In the genomic region with DNA sequence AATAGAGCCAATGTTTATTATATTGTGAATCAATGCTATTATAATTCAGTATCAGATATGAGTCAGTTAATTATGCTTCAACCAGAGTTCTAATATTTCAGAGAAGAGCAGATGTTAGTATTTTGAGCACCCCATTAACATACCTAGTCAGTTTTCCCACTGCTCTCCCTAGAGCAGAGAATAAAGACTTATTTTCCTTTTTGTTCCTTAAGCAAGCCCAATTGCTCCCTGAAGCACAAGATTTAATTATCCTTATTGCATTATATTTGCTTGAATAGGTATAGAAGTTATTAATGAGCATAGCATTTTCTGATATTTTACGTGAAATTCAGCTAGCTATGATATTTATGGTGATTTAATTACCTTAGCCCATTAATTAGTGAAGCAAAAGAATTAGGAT, we compare ENCODE assay signal across 35 mouse cellular contexts.
"Had no signal": no experiment of that assay in that cellular context is flagged by ENCODE, and none has a peak within 500 bp of the region (broad histone marks: within the 10 kb centered on the region; RNA-seq: fewer than 3 reads in every experiment).

No protein-coding gene starts in this region.

- DNase-seq: heart, postnatal 10 days; heart, postnatal 14 days; heart, postnatal 36 days; heart, postnatal 4 days; kidney, adult 11 months; kidney, adult 18-20 months; kidney, adult 2 months; kidney, adult 8-10 months; kidney, adult 9 months; kidney, postnatal 10 days; kidney, postnatal 14 days; kidney, postnatal 25 days; kidney, postnatal 36 days; kidney, postnatal 4 days; layer of hippocampus, adult 9-11 months; layer of hippocampus, postnatal 36 days had no signal

- H3K27me3 ChIP-seq: heart, embryonic 12.5 days; heart, embryonic 13.5 days; heart, embryonic 15.5 days; hindbrain, embryonic 12.5 days; hindbrain, embryonic 13.5 days; hindbrain, embryonic 15.5 days; intestine, embryonic 15.5 days; kidney, embryonic 15.5 days had no signal

- ATAC-seq: hindbrain, embryonic 16.5 days; hindbrain, postnatal 0 days; inflammation-experienced regulatory T-cells, adult 6 months; intestine, embryonic 15.5 days; intestine, embryonic 16.5 days; intestine, postnatal 0 days had no signal

- H3K9ac ChIP-seq: heart, embryonic 12.5 days; heart, embryonic 13.5 days; heart, embryonic 15.5 days; hindbrain, embryonic 12.5 days; hindbrain, embryonic 13.5 days; hindbrain, embryonic 14.5 days; hindbrain, embryonic 15.5 days; intestine, embryonic 15.5 days; kidney, embryonic 15.5 days had no signal

- H3K4me1 ChIP-seq: heart, embryonic 10.5 days; heart, embryonic 12.5 days; heart, embryonic 13.5 days; heart, embryonic 15.5 days; hindbrain, embryonic 10.5 days; hindbrain, embryonic 12.5 days; hindbrain, embryonic 13.5 days; hindbrain, embryonic 15.5 days; intestine, embryonic 15.5 days; kidney, embryonic 15.5 days had no signal

- H3K4me3 ChIP-seq: heart, embryonic 10.5 days; heart, embryonic 12.5 days; heart, embryonic 13.5 days; heart, embryonic 15.5 days; hindbrain, embryonic 10.5 days; hindbrain, embryonic 12.5 days; hindbrain, embryonic 13.5 days; hindbrain, embryonic 15.5 days; intestine, embryonic 15.5 days; kidney, embryonic 15.5 days; layer of hippocampus, adult 2 months had no signal

- H3K36me3 ChIP-seq: heart, embryonic 10.5 days; heart, embryonic 12.5 days; heart, embryonic 13.5 days; heart, embryonic 15.5 days; hindbrain, embryonic 10.5 days; hindbrain, embryonic 12.5 days; hindbrain, embryonic 13.5 days; hindbrain, embryonic 15.5 days; intestine, embryonic 15.5 days; kidney, embryonic 15.5 days had no signal

- H3K27ac ChIP-seq: heart, embryonic 10.5 days; heart, embryonic 13.5 days; heart, embryonic 15.5 days; hindbrain, embryonic 10.5 days; hindbrain, embryonic 12.5 days; hindbrain, embryonic 13.5 days; hindbrain, embryonic 14.5 days; hindbrain, embryonic 15.5 days; hindbrain, postnatal 0 days; intestine, embryonic 15.5 days; kidney, embryonic 15.5 days; kidney, postnatal 0 days; layer of hippocampus, adult 2 months had no signal

- H3K4me2 ChIP-seq: heart, embryonic 11.5 days; heart, embryonic 12.5 days; heart, embryonic 13.5 days; heart, embryonic 15.5 days; hindbrain, embryonic 12.5 days; hindbrain, embryonic 13.5 days; hindbrain, embryonic 14.5 days; hindbrain, embryonic 15.5 days; intestine, embryonic 15.5 days; kidney, embryonic 15.5 days had no signal

- H3K9me3 ChIP-seq: heart, embryonic 10.5 days; heart, embryonic 12.5 days; heart, embryonic 13.5 days; heart, embryonic 15.5 days; hindbrain, embryonic 10.5 days; hindbrain, embryonic 12.5 days; hindbrain, embryonic 13.5 days; hindbrain, embryonic 15.5 days; intestine, embryonic 15.5 days; kidney, embryonic 15.5 days had no signal
